Mouse (Mus musculus): Measurements from ENCODE around the gene Taok2.

- no peak for TF ChIP-seq GATA1 (IDR thresholded peaks at IDR 0.05; ENCODE audit: low read length)
- TF ChIP-seq TAL1 (IDR thresholded peaks at IDR 0.05; ENCODE audit: low read length) = no peak
Measured at GRCm38 (mm10) chr7:126861429-126862130, 22.9 kb downstream of the Taok2 start, which contains the start of gene Hirip3.

All from erythroblast, embryonic 14.5 days (primary cell).